Mouse (Mus musculus) gastrocnemius, adult 18-20 months (tissue): Measurements from ENCODE around the gene AI481877. TPM values are rescaled to one million over a fixed set of nuclear protein-coding genes. Genes with fewer than 3 reads are reported as not detected.

Experiments used
- DNase-seq: peaks from one replicate; pipeline ENCODE4 v3.0.0; 2021; ENCODE audit warnings: low spot score
- total RNA-seq, 2 experiments: library from RNA; stranded (reverse); gene quantifications; 2 replicates each; pipeline ENCODE4 v1.2.3; 2021

Gene AI481877
- total RNA-seq, 2 experiments from 2014 or later = not detected

- peak; percentile 38 for DNase-seq
These were observed 103.6 kb downstream of the AI481877 start, which contains the start of gene Gng10 for GRCm38 (mm10) chr4:59034918-59035785. Gene Gng10, plus strand, starts transcription at chr4:59035088.

GRCm38 (mm10) chr4:59034325-59034917, 104.4 kb downstream of the AI481877 start:
- no peak for DNase-seq

GRCm38 (mm10) chr4:59016922-59017321, 121.9 kb downstream of the AI481877 start:
- no peak for DNase-seq

- DNase-seq = peak; percentile 72
These were observed 123.6 kb downstream of the AI481877 start for GRCm38 (mm10) chr4:59015181-59015580.

- no peak for DNase-seq
These were observed 127.3 kb downstream of the AI481877 start for GRCm38 (mm10) chr4:59011446-59011845.

DNA sequence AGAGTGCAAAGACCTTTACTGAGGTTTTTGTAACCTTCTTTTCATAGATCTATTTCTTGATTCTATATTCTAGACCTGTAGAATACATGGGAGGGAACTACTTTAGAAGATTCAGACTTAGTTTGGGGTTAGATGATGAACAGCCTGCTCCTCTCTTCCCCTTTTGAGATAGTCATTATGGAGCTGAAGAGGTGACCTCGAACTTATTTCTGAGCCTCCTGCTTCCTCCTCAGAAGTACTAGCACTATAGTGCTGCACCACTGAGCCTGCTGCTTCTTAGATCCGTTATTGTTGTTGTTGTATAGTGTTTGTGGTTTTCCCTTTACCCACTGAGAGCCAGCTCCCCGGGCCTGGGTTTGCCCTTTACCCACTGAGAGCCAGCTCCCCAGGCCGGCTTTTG, 129.1 kb downstream of the AI481877 start:
- DNase-seq = no peak

GRCm38 (mm10) chr4:59009186-59009585, 129.6 kb downstream of the AI481877 start:
- DNase-seq = no peak

DNA sequence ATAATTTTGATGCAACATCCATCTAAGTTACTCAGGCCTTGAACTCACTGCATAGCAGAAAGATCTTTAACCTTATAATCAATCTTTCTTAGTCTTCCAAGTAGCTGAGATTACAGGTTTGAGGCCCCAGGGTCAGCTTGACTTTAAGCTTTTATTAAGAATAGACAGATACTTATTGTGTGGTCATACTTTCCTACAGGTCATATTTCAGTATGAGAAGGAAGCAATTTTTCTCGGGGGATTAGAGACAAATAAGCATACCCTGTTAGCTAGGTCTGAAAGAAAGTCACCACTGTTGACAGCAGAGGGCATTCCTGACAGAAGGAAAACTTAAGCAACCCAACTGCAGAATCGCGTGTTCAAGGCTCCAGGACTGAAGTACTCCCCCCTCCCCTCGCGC, 130.8 kb downstream of the AI481877 start:
- DNase-seq = no peak

- DNase-seq = no peak
These were observed 131.8 kb downstream of the AI481877 start for GRCm38 (mm10) chr4:59007016-59007415.

GRCm38 (mm10) chr4:59006211-59006610, 132.6 kb downstream of the AI481877 start:
- no peak for DNase-seq

GRCm38 (mm10) chr4:59003806-59004200, 135.0 kb downstream of the AI481877 start:
- DNase-seq = no peak

DNA sequence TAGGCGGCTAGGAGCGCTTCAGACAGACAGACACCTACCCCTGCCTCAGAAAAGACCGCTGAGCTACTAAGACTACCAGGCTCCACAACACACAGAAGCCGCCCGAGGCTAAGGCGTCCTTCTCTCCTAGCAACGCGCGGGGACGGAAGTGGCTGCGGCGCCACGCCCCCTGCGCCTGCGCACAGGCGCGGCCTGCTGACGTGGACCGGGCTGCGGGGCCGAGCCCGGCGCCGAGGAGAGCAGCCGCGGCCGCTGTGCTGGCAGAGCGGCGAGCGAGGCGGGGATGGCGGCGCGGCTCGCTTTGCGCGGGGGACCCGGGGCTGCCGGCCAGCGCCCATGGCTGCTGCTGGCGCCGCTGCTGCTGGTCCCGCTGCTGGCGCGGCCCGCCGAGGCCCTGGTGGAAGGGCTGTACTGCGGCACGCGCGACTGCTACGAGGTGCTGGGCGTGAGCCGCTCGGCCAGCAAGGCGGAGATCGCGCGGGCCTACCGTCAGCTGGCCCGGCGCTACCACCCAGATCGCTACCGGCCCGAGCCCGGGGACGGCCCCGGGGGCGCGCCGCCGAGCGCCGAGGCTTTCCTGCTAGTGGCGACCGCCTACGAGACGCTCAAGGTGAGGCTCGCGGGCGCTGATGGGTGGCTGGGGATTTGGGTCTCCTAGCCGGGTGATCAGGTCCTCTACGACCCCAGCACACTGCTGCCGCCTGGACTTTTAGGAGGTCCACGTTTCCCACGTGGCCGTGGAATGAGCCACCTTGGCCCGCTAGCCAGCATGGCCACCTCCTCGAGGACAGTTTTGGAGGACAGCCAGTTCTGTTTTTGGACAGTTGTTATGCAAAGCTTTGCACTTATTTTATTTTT, 135.6 kb downstream of the AI481877 start, which contains the start of gene Gm20503:
Gene Gm20503, plus strand, starts transcription at position 263 of the 858 bp plus-strand sequence.
- peak; percentile 91 for DNase-seq

GRCm38 (mm10) chr4:59000614-59001013, 138.2 kb downstream of the AI481877 start:
- no peak for DNase-seq

- DNase-seq = peak; percentile 78
These were observed 139.1 kb downstream of the AI481877 start for GRCm38 (mm10) chr4:58999686-59000085.

DNA sequence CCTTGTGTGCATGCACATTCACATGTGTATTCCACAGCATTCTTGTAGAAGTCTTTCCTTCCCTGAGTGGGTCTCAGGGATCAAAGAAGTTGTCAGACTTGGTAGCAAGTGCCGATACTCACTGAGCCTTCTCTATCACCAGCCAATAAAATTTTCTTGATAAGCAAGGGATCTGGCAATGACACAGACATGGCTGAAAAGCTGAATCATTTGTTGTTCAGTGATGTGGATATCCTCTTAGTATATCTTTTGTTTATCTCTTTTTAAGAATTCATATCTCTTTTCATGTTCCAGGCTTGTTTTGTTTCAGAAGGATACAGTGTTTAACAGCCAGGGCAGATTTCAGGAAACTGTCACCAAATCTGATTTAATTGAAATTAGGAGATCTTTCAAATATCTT, 140.1 kb downstream of the AI481877 start:
- no peak for DNase-seq

GRCm38 (mm10) chr4:58997081-58997480, 141.7 kb downstream of the AI481877 start:
- no peak for DNase-seq

DNA sequence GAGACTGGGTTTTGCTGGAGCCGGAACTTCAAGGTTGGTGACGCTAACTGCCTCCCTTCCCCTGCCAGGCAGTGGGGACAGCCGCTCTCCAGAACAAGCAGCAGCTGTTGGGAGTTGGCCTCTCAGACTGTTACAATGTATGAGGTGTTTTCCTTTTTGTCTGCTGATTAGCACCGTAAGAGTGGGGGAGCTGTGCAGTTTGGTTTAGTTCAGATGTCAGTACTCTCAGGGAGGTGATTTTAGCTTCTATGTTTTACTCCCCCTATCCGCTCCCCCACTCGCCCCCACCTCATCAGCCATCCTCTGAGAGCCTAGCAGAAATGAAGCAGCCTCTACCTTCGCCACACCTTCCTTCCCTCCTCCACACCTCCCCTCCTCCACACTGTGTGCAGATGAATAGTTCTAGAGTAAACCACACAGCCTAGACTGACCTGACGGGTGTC, 143.5 kb downstream of the AI481877 start:
- DNase-seq = no peak

DNA sequence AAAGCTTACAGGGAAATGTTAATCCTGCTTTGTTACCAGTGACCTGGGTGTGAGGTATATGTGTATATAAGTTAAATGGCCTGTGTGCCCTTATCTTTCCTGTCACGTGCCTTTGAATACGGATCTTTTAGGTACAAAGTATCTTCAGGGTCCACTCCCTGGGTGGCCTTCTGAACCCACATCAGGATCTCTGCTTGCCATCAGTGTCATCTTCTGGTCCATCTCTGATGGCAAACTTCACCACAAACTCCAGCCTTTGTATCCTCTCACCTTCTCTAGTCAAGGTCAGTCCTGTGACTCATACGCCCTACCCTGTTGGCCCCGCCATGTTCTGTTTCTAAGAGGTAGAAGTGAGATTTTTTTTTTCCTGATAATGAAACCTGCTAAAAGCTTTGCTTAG, 144.0 kb downstream of the AI481877 start, which contains the start of gene Dnajc25:
Gene Dnajc25, plus strand, starts transcription at position 301 of the 400 bp plus-strand sequence.
- no peak for DNase-seq
